Mouse (Mus musculus) limb, embryonic 15.5 days (tissue): ENCODE data around the gene Raf1. TPM values are rescaled to one million over a fixed set of nuclear protein-coding genes. Genes with fewer than 3 reads are reported as not detected.
A peak's percentile ranks its signal among the peaks of the same experiment; 100 is the strongest.

ENCODE experiments used
- ATAC-seq: fragments of 200-750 bp; cut with Nextera tagmentation; 2 replicates; pipeline ENCODE4 v1.8.0; 2017; ENCODE audit warnings: low read depth, moderate TSS enrichment; ENCODE audit not compliant: insufficient number of reproducible peaks, low FRiP score, low TSS enrichment
- H3K27ac ChIP-seq: fragments of 300-500 bp; sonication (generic); 2 replicates; pipeline ENCODE4 v1.5.1; 2015; ENCODE audit warnings: moderate library complexity, mild to moderate bottlenecking, inconsistent platforms
- H3K27me3 ChIP-seq: fragments of 300-500 bp; sonication (generic); 2 replicates; pipeline ENCODE4 v1.6.1; 2015; ENCODE audit warnings: inconsistent platforms
- H3K36me3 ChIP-seq: fragments of 300-500 bp; sonication (generic); 2 replicates; pipeline ENCODE4 v1.6.1; 2015; ENCODE audit warnings: inconsistent platforms
- H3K4me1 ChIP-seq: fragments of 300-500 bp; sonication (generic); 2 replicates; pipeline ENCODE4 v1.6.1; 2015; ENCODE audit warnings: inconsistent platforms
- H3K4me2 ChIP-seq: fragments of 300-500 bp; sonication (generic); 2 replicates; pipeline ENCODE4 v1.6.1; 2015; ENCODE audit warnings: mild to moderate bottlenecking, inconsistent platforms
- H3K4me3 ChIP-seq: fragments of 300-500 bp; sonication (generic); 2 replicates; pipeline ENCODE4 v1.5.1; 2015; ENCODE audit warnings: mild to moderate bottlenecking, inconsistent platforms
- H3K9ac ChIP-seq: fragments of 300-500 bp; sonication (generic); 2 replicates; pipeline ENCODE4 v1.6.1; 2015; ENCODE audit warnings: inconsistent platforms
- H3K9me3 ChIP-seq: fragments of 300-500 bp; sonication (generic); 2 replicates; pipeline ENCODE4 v1.6.1; 2016; ENCODE audit warnings: inconsistent platforms
- WGBS: fragments of 180-500 bp; shearing (Covaris S2); methylation state at CpG from one replicate; pipeline ENCODE4 v1.1.7; 2015; 5-methylcytosine and 5-hydroxymethylcytosine counted together
- polyA plus RNA-seq: library from polyadenylated mRNA; unstranded; fragments of >200 nt; fragmentation: Nextera tagmentation; extraction: Ambion mirVana; gene quantifications from 2 replicates; pipeline ENCODE4 v1.2.1, GENCODE M21; 2015

The Raf1 gene
- polyA plus RNA-seq, 1 experiment from 2014 or later, result 87.3 TPM

DNA sequence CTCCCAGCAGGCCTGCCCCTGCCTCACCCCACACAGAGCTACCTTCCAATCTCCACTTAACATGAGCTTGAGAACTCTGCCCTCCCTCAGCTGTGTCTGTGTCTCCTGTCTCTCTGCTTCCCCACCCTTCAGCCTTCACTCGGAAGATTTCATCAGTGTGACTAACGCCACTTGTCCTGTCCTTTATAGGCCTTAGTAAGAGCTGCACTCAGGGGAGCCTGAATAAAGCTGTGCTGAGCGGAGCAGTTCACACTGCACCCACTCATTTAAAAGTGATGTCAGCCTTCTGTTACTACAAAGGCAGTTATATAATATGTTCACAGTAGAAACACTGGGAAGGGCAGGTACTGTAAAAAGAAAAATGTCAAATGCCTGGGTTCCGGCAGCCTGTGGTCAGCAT is 69.0 kb downstream of the Raf1 start:
- Histone ChIP-seq H3K36me3 (peaks cover 44% of the 10 kb centered on the region), H3K27ac (no peak overlapping the region), H3K4me1 (peaks cover 6% of the 10 kb centered on the region), H3K9ac (no peak overlapping the region), H3K4me2 (no peak overlapping the region), H3K27me3 (no peaks in the 10 kb centered on the region), H3K4me3 (no peak overlapping the region), H3K9me3 (no peaks in the 10 kb centered on the region)
- no peak for ATAC-seq
- 65% methylated on average over 4 of the region's 4 CpGs for WGBS

DNA sequence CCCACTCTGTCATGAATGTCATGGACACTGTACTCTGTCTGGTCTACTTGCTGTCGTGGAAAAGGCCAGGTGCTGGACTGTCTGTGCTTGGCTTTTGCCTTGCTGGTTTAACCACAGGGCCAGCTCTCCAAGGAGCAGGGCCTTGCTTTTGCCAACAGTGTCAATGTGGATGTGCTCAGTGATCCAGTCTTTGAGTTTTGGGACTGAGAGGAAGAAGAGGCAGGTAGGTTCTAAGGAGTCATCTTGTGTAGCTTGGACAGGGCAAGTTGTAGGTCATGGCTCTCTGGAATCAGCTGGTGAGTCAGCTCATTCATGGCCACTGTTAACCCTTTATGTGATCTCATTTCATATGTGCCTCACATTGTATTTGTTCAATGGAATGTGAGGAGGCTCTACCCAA is 70.0 kb downstream of the Raf1 start:
- Histone ChIP-seq H3K9ac (no peak overlapping the region), H3K4me1 (peaks cover 8% of the 10 kb centered on the region), H3K4me2 (no peak overlapping the region), H3K4me3 (no peak overlapping the region), H3K27ac (no peak overlapping the region), H3K27me3 (no peaks in the 10 kb centered on the region), H3K36me3 (peaks cover 36% of the 10 kb centered on the region), H3K9me3 (no peaks in the 10 kb centered on the region)
- WGBS, result 74% methylated on average over 1 of the region's 1 CpGs
- no peak for ATAC-seq

DNA sequence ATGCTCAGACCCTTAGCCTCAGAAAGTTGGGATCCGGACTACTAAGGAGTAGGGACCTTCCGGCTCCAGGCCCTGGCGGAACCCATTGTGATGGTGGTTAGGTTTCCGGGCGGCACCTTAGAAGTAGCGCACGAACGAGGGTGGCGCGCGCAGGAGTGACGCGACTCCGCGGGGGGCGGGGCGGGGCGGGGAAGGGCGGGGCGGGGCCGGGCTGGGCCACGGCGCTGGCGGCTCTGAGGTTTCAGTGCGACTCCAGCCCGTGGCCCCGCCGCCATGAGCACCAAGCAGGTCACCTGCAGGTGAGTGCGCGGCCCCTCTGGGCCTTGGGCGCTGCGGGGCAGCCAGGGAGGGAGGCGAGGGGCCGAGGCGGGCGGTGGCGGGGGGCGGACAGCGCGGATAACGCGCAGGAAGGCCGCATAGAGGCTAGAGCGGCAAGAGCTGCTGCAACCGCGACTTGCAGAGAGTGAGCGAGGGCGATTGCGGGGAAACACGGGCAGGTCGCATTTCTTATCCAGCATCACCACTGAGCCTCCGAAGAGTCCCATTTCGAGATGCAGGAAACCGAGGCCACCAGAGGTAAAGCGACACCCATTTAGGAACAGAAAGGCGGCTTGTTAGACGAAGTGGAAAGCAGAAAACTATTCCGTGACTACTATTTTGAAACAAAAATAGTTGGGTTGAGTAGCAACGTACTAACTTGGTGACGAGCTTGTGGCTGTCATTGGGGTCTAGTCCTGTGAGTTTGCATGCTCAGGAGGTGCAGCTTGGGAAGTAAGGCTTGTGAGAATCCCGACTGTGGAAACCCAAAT is 74.5 kb downstream of the Raf1 start, which contains the start of gene Mkrn2:
Mkrn2 (plus strand) TSS at position 188 of the 809 bp plus-strand sequence.
- Histone ChIP-seq H3K9ac (peak within 1 kb of the TSS; percentile 86), H3K27ac (peak within 1 kb of the TSS; percentile 83), H3K27me3 (no peaks in the 10 kb centered on the region), H3K9me3 (no peaks in the 10 kb centered on the region), H3K36me3 (peaks cover 18% of the 10 kb centered on the region), H3K4me1 (peaks cover 8% of the 10 kb centered on the region), H3K4me2 (peak within 1 kb of the TSS; percentile 67), H3K4me3 (peak within 1 kb of the TSS; percentile 91)
- under 1% methylated on average over 52 of the region's 61 CpGs for WGBS
- peak; percentile 85 for ATAC-seq

DNA sequence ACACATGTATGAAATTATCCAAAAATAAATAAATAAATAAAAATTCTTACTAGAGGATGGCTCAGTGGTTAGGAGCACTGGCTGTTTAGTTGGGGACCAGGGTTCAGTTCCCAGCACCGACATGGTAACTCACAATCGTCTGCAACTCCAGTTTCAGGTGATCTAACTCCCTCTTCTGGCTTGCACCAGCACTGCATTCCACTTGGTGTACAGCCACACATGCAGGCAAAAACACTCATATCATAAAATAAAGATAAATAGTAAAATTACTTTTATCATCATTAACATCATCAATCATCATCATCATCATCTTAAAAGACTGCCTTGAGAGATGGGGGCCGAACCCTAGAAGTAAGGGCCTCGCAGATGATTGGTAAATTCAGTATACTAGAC is 75.1 kb downstream of the Raf1 start:
- H3K4me1 ChIP-seq, result peaks cover 8% of the 10 kb centered on the region
- no peak overlapping the region for H3K27ac ChIP-seq
- peak overlapping the region; percentile 67 for H3K4me2 ChIP-seq
- 62% methylated on average over 4 of the region's 4 CpGs for WGBS
- peaks cover 15% of the 10 kb centered on the region for H3K36me3 ChIP-seq
- no peaks in the 10 kb centered on the region for H3K9me3 ChIP-seq
- no peak for ATAC-seq
- H3K9ac ChIP-seq, result no peak overlapping the region
- H3K4me3 ChIP-seq, result peak overlapping the region; percentile 91
- H3K27me3 ChIP-seq, result no peaks in the 10 kb centered on the region

DNA sequence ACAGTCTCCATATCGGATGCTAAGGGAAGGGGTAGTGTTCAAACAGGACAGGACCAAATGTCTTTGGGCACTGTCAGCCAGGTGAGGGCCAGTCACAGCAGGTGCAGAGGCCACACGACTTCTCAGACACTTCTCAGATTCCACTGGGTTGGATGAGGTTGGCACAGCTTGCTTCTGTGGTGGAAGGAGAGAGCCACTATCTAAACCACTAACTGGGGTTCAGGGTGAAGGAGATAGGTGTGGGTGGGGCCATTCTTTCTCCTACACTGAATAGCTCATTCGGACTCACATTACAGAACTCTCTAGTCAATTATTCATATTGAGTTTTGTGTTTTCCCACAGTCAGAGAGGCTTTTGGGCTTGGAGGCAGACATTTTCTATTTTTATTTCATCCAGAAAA is 80.8 kb downstream of the Raf1 start:
- Histone ChIP-seq H3K36me3 (no peaks in the 10 kb centered on the region), H3K27me3 (no peaks in the 10 kb centered on the region), H3K27ac (no peak overlapping the region), H3K4me1 (0 out of 2 replicates have a peak, but pooled peaks cover 4% of the 10 kb centered on the region), H3K4me2 (no peak overlapping the region), H3K9ac (no peak overlapping the region), H3K4me3 (no peak overlapping the region), H3K9me3 (no peaks in the 10 kb centered on the region)
- 64% methylated on average over 3 of the region's 3 CpGs for WGBS
- no peak for ATAC-seq

DNA sequence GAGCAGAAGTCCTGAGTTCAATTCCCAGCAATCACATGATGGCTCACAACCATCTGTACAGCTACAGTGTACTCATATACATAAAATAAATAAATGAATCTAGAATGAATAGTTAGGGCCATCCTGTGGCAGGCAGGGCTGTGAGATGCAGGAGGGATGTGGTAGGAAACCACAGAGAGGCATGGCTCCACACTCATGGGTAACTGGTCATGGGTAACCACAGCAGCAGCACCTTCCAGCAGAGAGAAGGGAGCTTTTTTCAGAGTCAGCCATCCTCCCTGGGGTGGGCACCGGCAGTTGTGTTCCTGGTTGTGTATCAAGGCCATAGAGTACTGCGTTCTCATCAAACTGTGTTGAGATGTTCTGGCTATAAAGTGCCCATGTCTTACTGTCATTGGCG is 82.0 kb downstream of the Raf1 start:
- Histone ChIP-seq H3K27ac (no peak overlapping the region), H3K4me1 (0 out of 2 replicates have a peak, but pooled peaks cover 4% of the 10 kb centered on the region), H3K27me3 (no peaks in the 10 kb centered on the region), H3K9ac (no peak overlapping the region), H3K4me2 (no peak overlapping the region), H3K4me3 (no peak overlapping the region), H3K36me3 (no peaks in the 10 kb centered on the region), H3K9me3 (no peaks in the 10 kb centered on the region)
- WGBS, result 77% methylated on average over 3 of the region's 3 CpGs
- no peak for ATAC-seq

DNA sequence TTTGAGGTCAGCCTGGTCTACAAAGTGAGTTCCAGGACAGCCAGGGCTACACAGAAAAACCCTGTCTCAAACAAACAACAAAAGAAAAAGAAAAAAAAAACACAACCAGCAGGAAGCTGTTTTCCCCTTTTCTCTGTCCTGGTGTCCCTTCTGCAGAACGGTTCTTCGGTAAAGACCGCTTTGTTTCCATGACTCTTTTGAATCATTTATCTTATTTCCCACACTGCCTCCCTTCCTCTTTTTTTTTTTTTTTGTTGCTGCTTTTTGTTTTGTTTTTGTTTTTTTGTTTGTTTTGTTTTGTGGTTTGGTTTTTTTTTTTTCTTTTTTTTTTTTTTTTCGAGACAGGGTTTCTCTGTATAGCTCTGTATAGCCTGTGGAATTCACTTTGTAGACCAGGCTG is 83.2 kb downstream of the Raf1 start:
- Histone ChIP-seq H3K27ac (no peak overlapping the region), H3K4me3 (no peak overlapping the region), H3K27me3 (no peaks in the 10 kb centered on the region), H3K36me3 (no peaks in the 10 kb centered on the region), H3K4me2 (no peak overlapping the region), H3K4me1 (0 out of 2 replicates have a peak, but pooled peaks cover 4% of the 10 kb centered on the region), H3K9ac (no peak overlapping the region), H3K9me3 (no peaks in the 10 kb centered on the region)
- WGBS, result 82% methylated on average over 4 of the region's 4 CpGs
- no peak for ATAC-seq

DNA sequence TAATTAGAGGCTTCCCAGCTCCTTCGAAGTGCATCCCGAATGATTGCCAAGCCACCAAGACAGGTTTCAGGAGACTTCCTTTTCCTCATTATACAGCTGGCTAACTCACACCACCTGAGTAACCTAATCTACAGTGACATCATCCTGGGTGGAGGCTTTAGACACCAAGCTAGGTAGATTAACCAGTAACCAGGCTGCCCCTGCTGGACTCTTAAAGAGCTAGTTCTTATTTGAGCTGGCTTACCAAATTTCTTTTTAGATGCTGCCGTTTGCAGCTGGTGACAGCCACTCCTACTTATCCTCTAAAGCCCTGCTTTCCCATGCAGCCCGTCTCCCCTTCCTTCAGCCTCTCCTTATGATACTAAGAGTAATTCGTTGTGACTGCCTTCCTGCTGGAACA is 84.0 kb downstream of the Raf1 start, which contains the start of gene Mkrn2os:
Mkrn2os (minus strand) TSS at position 119 of the 400 bp plus-strand sequence.
- Histone ChIP-seq H3K27me3 (no peaks in the 10 kb centered on the region), H3K27ac (no peak within 1 kb of the TSS), H3K36me3 (no peaks in the 10 kb centered on the region), H3K9me3 (no peaks in the 10 kb centered on the region), H3K9ac (no peak within 1 kb of the TSS), H3K4me1 (0 out of 2 replicates have a peak, but pooled peaks cover 4% of the 10 kb centered on the region), H3K4me2 (no peak within 1 kb of the TSS), H3K4me3 (no peak within 1 kb of the TSS)
- no peak for ATAC-seq
- WGBS, result 41% methylated on average over 5 of the region's 5 CpGs

DNA sequence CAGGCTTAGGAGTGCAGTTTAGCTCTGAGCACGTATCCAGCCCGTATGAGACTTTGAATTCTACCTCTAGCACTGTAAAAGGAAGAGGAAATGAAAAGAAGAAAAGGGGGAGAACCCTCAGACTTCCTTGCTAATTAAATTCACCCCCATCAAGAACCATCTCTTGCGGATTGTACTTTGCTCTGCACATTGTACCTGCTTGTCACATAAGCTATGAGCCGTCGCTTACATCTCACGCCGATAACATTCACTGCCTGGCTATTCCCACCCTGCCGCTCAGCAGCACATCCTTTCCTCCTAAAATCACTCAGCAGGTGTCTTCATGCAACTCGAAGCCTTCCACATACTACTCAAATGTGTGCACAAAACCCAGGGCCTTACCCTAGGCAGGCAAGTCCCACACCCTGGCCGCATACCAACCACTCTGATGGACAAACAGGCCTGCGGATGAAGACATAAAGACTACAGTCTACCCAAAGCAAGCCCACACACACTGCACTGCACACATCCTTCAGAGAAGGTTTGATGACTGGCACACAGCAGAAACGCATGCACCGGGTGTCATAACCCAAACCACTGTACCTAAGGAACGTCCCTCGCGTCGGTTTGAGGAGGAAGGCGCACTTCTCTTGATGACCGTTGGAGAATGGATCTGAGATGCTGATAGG is 84.6 kb downstream of the Raf1 start:
- no peak for ATAC-seq
- H3K27ac ChIP-seq, result no peak overlapping the region
- no peaks in the 10 kb centered on the region for H3K36me3 ChIP-seq
- WGBS, result 84% methylated on average over 19 of the region's 19 CpGs
- no peaks in the 10 kb centered on the region for H3K27me3 ChIP-seq
- no peak overlapping the region for H3K4me3 ChIP-seq
- no peaks in the 10 kb centered on the region for H3K9me3 ChIP-seq
- H3K4me1 ChIP-seq, result 0 out of 2 replicates have a peak, but pooled peaks cover 4% of the 10 kb centered on the region
- no peak overlapping the region for H3K9ac ChIP-seq
- no peak overlapping the region for H3K4me2 ChIP-seq

DNA sequence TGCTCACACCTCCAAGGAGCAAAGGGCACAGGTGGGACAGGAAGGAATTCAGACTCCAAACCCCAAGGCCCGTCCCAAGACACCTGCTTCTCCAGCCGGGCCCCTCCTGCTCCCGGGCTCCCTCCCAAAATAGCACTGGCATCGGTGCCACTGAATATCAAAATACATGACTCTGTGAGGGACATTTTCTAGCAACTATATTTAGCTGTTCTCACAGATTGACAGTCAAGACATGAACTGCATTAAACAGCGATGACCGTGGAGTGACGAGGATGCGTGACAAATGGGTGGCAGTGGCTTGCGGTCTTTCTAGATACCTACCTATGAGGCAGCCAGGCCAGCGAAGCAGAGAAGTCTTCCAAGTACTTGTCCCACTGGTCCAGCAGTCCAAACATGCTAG is 90.1 kb downstream of the Raf1 start:
- Histone ChIP-seq H3K4me2 (no peak overlapping the region), H3K27ac (no peak overlapping the region), H3K9ac (no peak overlapping the region), H3K9me3 (no peaks in the 10 kb centered on the region), H3K4me3 (no peak overlapping the region), H3K36me3 (no peaks in the 10 kb centered on the region), H3K27me3 (no peaks in the 10 kb centered on the region), H3K4me1 (no peaks in the 10 kb centered on the region)
- ATAC-seq, result no peak
- 81% methylated on average over 10 of the region's 10 CpGs for WGBS

DNA sequence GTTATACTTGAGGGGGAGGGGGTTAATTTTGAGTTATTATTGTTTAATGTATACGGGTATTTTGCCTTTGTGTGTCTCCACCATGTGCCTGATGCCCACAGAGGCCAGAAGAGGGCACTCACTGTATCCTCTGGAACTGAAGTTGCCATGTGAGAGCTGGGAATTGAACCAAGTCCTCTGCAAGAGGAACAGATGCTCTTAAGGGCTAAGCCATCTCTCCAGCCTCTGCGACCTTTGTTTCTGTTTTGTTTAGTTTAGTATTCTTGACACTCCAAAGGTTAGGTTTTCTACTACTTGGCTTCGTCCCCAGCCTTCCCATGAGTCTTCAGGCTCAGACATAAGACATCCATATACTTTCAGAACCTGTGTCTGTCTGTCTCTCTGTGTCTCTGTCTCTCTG is 92.3 kb downstream of the Raf1 start:
- WGBS, result 80% methylated on average over 3 of the region's 3 CpGs
- no peak overlapping the region for H3K4me2 ChIP-seq
- no peak for ATAC-seq

DNA sequence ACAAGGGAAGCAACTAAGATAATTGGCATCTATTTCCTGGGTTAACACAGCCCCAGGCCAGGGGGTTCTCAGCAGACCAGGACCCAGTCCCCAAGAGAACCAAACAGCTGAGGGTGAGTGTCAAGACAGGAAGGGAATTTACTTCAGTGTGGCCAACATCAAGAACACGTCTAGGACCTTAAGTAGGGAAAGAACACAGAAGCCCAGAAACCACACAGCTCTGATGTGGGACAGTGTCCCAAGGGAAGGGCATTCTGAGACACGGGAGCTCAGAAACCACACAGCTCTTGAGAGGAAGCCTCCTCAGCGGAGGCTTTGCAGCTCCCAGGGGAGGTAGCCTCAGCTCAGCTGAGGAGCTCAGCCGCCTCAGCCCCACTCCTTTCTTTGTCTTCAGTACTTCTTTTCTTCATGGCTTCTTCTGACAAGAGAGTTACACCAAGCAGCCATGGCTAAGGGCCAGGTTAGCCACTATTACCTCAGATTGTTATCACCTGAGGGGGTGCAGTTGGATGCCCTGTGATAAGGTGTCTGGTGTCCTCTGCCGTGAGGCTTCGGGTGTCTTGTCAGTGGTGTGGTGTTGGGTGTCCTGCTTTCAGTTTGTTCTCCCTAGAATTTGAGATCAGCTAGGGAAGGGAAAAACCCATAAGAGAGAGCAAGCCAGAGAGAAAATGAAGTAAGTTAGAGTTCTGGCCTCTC is 92.9 kb downstream of the Raf1 start:
- 76% methylated on average over 6 of the region's 6 CpGs for WGBS
- Histone ChIP-seq H3K36me3 (peaks cover 17% of the 10 kb centered on the region), H3K27me3 (no peaks in the 10 kb centered on the region), H3K4me3 (no peak overlapping the region), H3K9me3 (no peaks in the 10 kb centered on the region), H3K27ac (no peak overlapping the region), H3K4me1 (no peaks in the 10 kb centered on the region), H3K4me2 (no peak overlapping the region), H3K9ac (no peak overlapping the region)
- no peak for ATAC-seq

More for the DNA sequence above, 92.3 kb downstream of the Raf1 start:
- Histone ChIP-seq H3K36me3 (peaks cover 11% of the 10 kb centered on the region; the same call in 1 of the 2 replicates), H3K27me3 (no peaks in the 10 kb centered on the region), H3K9me3 (no peaks in the 10 kb centered on the region), H3K4me3 (no peak overlapping the region), H3K27ac (no peak overlapping the region), H3K4me1 (no peaks in the 10 kb centered on the region), H3K9ac (no peak overlapping the region)
